Mouse (Mus musculus) liver, postnatal 0 days (tissue): ENCODE measurements at regions not wholly inside any gene's neighbourhood (a gene's known extent, or its start where the extent isn't known, plus 50 kb on each side); places are given as distances from the start of the nearest gene placed in this dataset.

ENCODE experiments used
- ATAC-seq: fragments of 200-750 bp; cut with Nextera tagmentation; 2 replicates; pipeline ENCODE4 v1.8.0; 2017; ENCODE audit warnings: mild to moderate bottlenecking, moderate library complexity
- DNase-seq: peaks from one replicate; pipeline ENCODE4 v3.0.0-alpha.2; 2016
- H3K27ac ChIP-seq: fragments of 300-500 bp; sonication (generic); 2 replicates; pipeline ENCODE4 v1.5.1; 2014; ENCODE audit warnings: antibody characterized with exemption, moderate library complexity, mild to moderate bottlenecking, low read depth
- H3K27me3 ChIP-seq: fragments of 300-500 bp; sonication (generic); 2 replicates; pipeline ENCODE4 v1.6.1; 2014; ENCODE audit warnings: low read length, control low read depth, mixed read lengths; ENCODE audit not compliant: insufficient read depth
- H3K36me3 ChIP-seq: fragments of 300-500 bp; sonication (generic); replicated peaks from 2 replicates; pipeline ENCODE4 v1.6.1; 2014; ENCODE audit warnings: mild to moderate bottlenecking, control low read depth, low read length, moderate library complexity, mixed read lengths; ENCODE audit not compliant: insufficient read depth
- H3K4me1 ChIP-seq: fragments of 300-500 bp; sonication (generic); 2 replicates; pipeline ENCODE4 v1.6.1; 2014; ENCODE audit warnings: antibody characterized with exemption, mild to moderate bottlenecking, control low read depth; ENCODE audit not compliant: insufficient read depth
- H3K4me2 ChIP-seq: fragments of 300-500 bp; sonication (generic); 2 replicates; pipeline ENCODE4 v1.6.1; 2014; ENCODE audit warnings: low read depth, mild to moderate bottlenecking, low read length, moderate library complexity, mixed read lengths
- H3K4me3 ChIP-seq: fragments of 300-500 bp; sonication (generic); 2 replicates; pipeline ENCODE4 v1.5.1; 2014; ENCODE audit warnings: low read depth, low read length
- H3K9ac ChIP-seq: fragments of 300-500 bp; sonication (generic); replicated peaks from 2 replicates; pipeline ENCODE4 v1.6.1; 2014; ENCODE audit warnings: mild to moderate bottlenecking, moderate library complexity
- H3K9me3 ChIP-seq: fragments of 300-500 bp; sonication (generic); 2 replicates; pipeline ENCODE4 v1.6.1; 2016; ENCODE audit warnings: mild to moderate bottlenecking, control low read depth, low read length, mixed read lengths
- CTCF ChIP-seq: sonication (generic); IDR thresholded peaks from 2 replicates; pipeline ENCODE4 v1.5.1; 2016; ENCODE audit warnings: antibody characterized with exemption, low read depth
- EP300 ChIP-seq: IDR thresholded peaks from 2 replicates; pipeline ENCODE4 v1.6.1; 2016; ENCODE audit warnings: antibody characterized with exemption, low read depth, mild to moderate bottlenecking
- WGBS: fragments of 180-500 bp; shearing (Covaris S2); extraction: QIAGEN DNeasy Blood & Tissue Kit; methylation state at CpG from one replicate; pipeline ENCODE4 v1.1.7; 2014; ENCODE audit not compliant: insufficient replicate concordance; 5-methylcytosine and 5-hydroxymethylcytosine counted together

- ATAC-seq = no peak
- no peak overlapping the region for H3K27ac ChIP-seq
- H3K27me3 ChIP-seq = no peaks in the 10 kb centered on the region
- no peak overlapping the region for H3K4me3 ChIP-seq
- no peaks in the 10 kb centered on the region for H3K9me3 ChIP-seq
- H3K36me3 ChIP-seq = no peaks in the 10 kb centered on the region
- no peak overlapping the region for H3K4me2 ChIP-seq
- no peak overlapping the region for H3K9ac ChIP-seq
- DNase-seq = no peak
- TF ChIP-seq EP300 (no peak), CTCF (no peak)
- no peaks in the 10 kb centered on the region for H3K4me1 ChIP-seq
- WGBS = 84% methylated on average over 5 of the region's 5 CpGs
Observed at GRCm38 (mm10) chr10:111778111-111778510, 194.4 kb upstream of the Krr1 start.

GRCm38 (mm10) chr10:111779956-111780355 is 192.5 kb upstream of the Krr1 start:
- no peak for ATAC-seq
- no peak overlapping the region for H3K4me3 ChIP-seq
- no peak for DNase-seq
- H3K9me3 ChIP-seq = no peaks in the 10 kb centered on the region
- no peaks in the 10 kb centered on the region for H3K36me3 ChIP-seq
- H3K9ac ChIP-seq = no peak overlapping the region
- no peak for TF ChIP-seq EP300
- TF ChIP-seq CTCF = no peak
- no peaks in the 10 kb centered on the region for H3K27me3 ChIP-seq
- 80% methylated on average over 7 of the region's 7 CpGs for WGBS
- no peaks in the 10 kb centered on the region for H3K4me1 ChIP-seq
- H3K27ac ChIP-seq = no peak overlapping the region
- no peak overlapping the region for H3K4me2 ChIP-seq

GRCm38 (mm10) chr10:111782195-111782810 is 190.2 kb upstream of the Krr1 start:
- TF ChIP-seq CTCF = no peak
- no peak for TF ChIP-seq EP300

GRCm38 (mm10) chr10:111783496-111783895 is 189.0 kb upstream of the Krr1 start:
- H3K4me2 ChIP-seq = no peak overlapping the region
- H3K27me3 ChIP-seq = no peaks in the 10 kb centered on the region
- no peak for DNase-seq
- 83% methylated on average over 3 of the region's 3 CpGs for WGBS
- ATAC-seq = no peak
- no peaks in the 10 kb centered on the region for H3K36me3 ChIP-seq
- H3K4me1 ChIP-seq = no peaks in the 10 kb centered on the region
- H3K4me3 ChIP-seq = no peak overlapping the region
- TF ChIP-seq EP300 = no peak
- H3K27ac ChIP-seq = no peak overlapping the region
- H3K9ac ChIP-seq = no peak overlapping the region
- no peaks in the 10 kb centered on the region for H3K9me3 ChIP-seq

More at GRCm38 (mm10) chr10:111782195-111782810, 190.2 kb upstream of the Krr1 start:
- no peak overlapping the region for H3K4me3 ChIP-seq
- no peaks in the 10 kb centered on the region for H3K27me3 ChIP-seq
- no peak overlapping the region for H3K9ac ChIP-seq
- H3K36me3 ChIP-seq = no peaks in the 10 kb centered on the region
- H3K9me3 ChIP-seq = no peaks in the 10 kb centered on the region
- DNase-seq = no peak
- no peak overlapping the region for H3K4me2 ChIP-seq
- ATAC-seq = no peak
- no peaks in the 10 kb centered on the region for H3K4me1 ChIP-seq
- H3K27ac ChIP-seq = no peak overlapping the region
- 76% methylated on average over 22 of the region's 22 CpGs for WGBS

- no peak for TF ChIP-seq CTCF
- no peak for TF ChIP-seq EP300
- Histone ChIP-seq H3K27ac (no peak overlapping the region), H3K9ac (no peak overlapping the region), H3K4me2 (no peak overlapping the region), H3K4me1 (no peaks in the 10 kb centered on the region), H3K36me3 (no peaks in the 10 kb centered on the region), H3K4me3 (no peak overlapping the region), H3K9me3 (no peaks in the 10 kb centered on the region), H3K27me3 (no peaks in the 10 kb centered on the region)
- no peak for DNase-seq
- ATAC-seq = no peak
- WGBS = 73% methylated on average over 12 of the region's 12 CpGs
Observed at GRCm38 (mm10) chr10:111784065-111784853, 188.2 kb upstream of the Krr1 start.

GRCm38 (mm10) chr10:111787175-111787574 is 185.3 kb upstream of the Krr1 start:
- no peak overlapping the region for H3K4me3 ChIP-seq
- no peak overlapping the region for H3K9ac ChIP-seq
- H3K36me3 ChIP-seq = no peaks in the 10 kb centered on the region
- DNase-seq = no peak
- H3K27ac ChIP-seq = no peak overlapping the region
- H3K27me3 ChIP-seq = no peaks in the 10 kb centered on the region
- H3K4me2 ChIP-seq = no peak overlapping the region
- no peaks in the 10 kb centered on the region for H3K4me1 ChIP-seq
- no peaks in the 10 kb centered on the region for H3K9me3 ChIP-seq
- TF ChIP-seq CTCF (no peak), EP300 (no peak)
- 76% methylated on average over 9 of the region's 9 CpGs for WGBS
- ATAC-seq = no peak
